Mouse (Mus musculus): Measurements from ENCODE around the gene Ush1c. TPM values are rescaled to one million over a fixed set of nuclear protein-coding genes. Genes with fewer than 3 reads are reported as not detected.

Gene Ush1c
- polyA plus RNA-seq, 1 experiment = not detected

GRCm38 (mm10) chr7:46162132-46162727, 76.1 kb downstream of the Ush1c start:
- WGBS = 56% methylated on average over 11 of the region's 11 CpGs
- Histone ChIP-seq H3K4me3 (ENCODE audit: insufficient read depth, low read depth, low read length) (no peak overlapping the region), H3K4me1 (ENCODE audit: control insufficient read depth, insufficient read depth, low read length) (peaks cover 17% of the 10 kb centered on the region), H3K27ac (ENCODE audit: insufficient read depth, low read depth, low read length) (no peak overlapping the region)
- TF ChIP-seq POLR2A (IDR thresholded peaks at IDR 0.05; ENCODE audit: insufficient read depth, low read depth, low read length) = no peak
- TF ChIP-seq CTCF (IDR thresholded peaks at IDR 0.05; ENCODE audit: insufficient read depth, low read depth, low read length) = no peak

DNA sequence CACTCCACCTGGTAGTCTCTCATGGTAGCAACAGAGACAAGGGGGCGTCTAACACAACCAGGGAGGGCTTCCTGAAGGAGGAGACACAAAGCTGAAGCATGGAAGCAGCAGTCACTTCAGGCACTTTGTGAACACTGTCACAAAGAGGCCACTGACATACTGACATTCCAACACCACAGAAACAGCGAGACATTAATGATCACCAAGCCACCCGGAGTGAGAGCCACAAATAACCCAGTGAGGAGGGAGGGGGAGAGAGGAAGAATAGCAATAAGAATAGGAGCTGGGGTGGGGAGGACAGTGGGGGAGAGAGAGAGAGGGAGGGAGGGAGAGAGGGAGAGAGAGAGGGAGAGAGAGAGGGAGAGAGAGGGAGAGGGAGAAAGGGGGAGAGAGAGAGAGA, 76.7 kb downstream of the Ush1c start:
- TF ChIP-seq CTCF (IDR thresholded peaks at IDR 0.05; ENCODE audit: insufficient read depth, low read depth, low read length) = no peak
- no peak for TF ChIP-seq POLR2A (IDR thresholded peaks at IDR 0.05; ENCODE audit: insufficient read depth, low read depth, low read length)
- no peak overlapping the region for H3K27ac ChIP-seq (ENCODE audit: insufficient read depth, low read depth, low read length)
- no peak overlapping the region for H3K4me3 ChIP-seq (ENCODE audit: insufficient read depth, low read depth, low read length)
- peaks cover 17% of the 10 kb centered on the region for H3K4me1 ChIP-seq (ENCODE audit: control insufficient read depth, insufficient read depth, low read length)
- WGBS = 28% methylated on average over 3 of the region's 3 CpGs

DNA sequence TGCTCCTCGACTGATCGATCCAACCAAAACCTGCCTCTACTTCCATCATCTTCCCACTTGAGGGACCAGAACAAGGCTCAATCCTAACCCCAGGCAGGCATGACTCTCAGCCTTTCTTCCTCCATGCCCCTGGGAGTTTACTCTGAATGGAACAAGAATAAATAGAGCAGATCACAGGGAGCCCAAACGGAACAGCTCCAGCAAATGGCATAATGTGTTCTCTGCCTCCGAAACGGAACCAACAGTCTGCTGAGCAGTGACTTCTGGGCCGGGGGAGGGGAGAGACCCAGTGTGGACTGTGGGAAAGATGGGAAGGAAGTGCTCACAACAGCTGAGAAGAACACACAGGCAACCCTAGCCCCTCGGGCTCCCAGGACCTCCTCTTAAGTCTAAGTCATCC, 80.6 kb downstream of the Ush1c start:
- Histone ChIP-seq H3K4me1 (ENCODE audit: control insufficient read depth, insufficient read depth, low read length) (peaks cover 28% of the 10 kb centered on the region), H3K4me3 (ENCODE audit: insufficient read depth, low read depth, low read length) (no peak overlapping the region), H3K27ac (ENCODE audit: insufficient read depth, low read depth, low read length) (no peak overlapping the region)
- WGBS = 53% methylated on average over 7 of the region's 7 CpGs
- TF ChIP-seq POLR2A (IDR thresholded peaks at IDR 0.05; ENCODE audit: insufficient read depth, low read depth, low read length) (no peak), CTCF (IDR thresholded peaks at IDR 0.05; ENCODE audit: insufficient read depth, low read depth, low read length) (no peak)

DNA sequence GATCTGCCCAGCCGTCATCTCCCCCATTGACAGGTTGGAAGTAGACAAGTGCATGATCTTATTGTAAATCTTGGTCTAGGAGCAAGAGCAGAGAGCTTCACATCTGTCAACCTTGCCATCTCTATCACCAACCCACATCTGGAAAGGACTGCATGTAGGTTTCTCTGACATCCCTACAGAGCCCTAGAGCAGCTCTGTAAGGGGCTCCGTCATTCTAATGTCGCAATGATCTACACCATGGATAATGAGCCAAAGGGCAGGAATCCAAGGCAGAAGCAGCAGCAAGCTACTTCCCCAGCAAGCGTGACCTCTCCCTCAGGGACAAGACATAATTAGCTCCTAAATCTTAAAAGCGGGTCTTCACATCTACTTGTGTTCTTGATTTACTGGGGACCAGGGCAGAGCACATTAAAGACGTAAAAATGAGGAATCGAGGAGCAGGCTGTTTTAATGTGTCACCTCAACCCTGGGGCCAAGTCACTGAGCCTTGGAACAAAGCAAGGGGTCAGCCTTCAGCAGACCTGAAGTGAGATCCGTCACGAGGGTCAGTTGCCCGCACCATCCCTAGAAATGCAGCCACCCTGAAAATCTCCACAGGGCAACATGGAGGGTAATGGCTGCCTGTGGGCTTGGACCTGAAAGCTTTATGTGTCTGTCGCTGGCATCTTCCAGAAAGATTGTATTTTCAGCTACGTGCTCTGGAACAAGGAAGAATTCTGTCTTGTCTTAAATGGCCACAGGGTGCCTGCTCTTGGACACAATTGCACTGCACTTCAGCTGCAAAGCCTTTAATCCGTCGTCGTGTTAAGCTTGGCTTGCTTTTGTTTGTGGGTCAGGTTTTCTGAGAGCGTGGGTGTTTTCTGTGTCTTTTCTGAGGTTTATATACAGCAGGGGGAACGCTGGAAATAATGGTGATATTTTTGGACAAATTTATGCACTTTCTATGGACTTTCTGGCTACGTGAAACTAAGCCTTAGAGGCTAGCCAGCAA, 83.5 kb downstream of the Ush1c start:
- WGBS = 41% methylated on average over 18 of the region's 18 CpGs
- no peak overlapping the region for H3K4me3 ChIP-seq (ENCODE audit: insufficient read depth, low read depth, low read length)
- no peak overlapping the region for H3K27ac ChIP-seq (ENCODE audit: insufficient read depth, low read depth, low read length)
- H3K4me1 ChIP-seq (ENCODE audit: control insufficient read depth, insufficient read depth, low read length) = peaks cover 19% of the 10 kb centered on the region
- TF ChIP-seq CTCF (IDR thresholded peaks at IDR 0.05; ENCODE audit: insufficient read depth, low read depth, low read length) (no peak), POLR2A (IDR thresholded peaks at IDR 0.05; ENCODE audit: insufficient read depth, low read depth, low read length) (no peak)

DNA sequence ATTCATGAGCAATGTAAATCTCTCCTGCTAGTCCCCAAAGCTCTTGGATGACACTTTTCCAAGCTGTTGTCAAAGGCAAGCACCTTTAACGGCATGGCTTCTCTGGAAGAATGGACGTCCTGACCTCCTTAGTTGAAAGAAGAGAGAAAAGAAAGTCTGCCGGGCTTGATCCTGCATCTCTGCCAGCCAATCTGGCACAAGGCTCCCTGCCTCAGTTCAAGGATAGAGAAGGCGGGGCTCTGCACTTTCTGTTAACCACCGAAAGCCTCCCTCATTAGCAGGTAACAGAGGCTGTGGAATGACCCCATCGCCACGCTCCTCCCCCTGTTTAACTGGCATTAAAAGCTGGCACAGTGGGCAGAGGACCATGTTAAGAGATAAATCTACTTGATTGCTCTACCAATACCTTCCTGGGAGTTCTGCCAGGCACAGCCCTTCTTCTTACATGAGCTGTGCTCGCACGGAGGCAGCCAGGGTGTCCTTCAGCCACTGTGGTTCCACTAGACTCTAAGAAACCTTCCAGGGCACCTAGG, 85.4 kb downstream of the Ush1c start:
- Histone ChIP-seq H3K4me3 (ENCODE audit: insufficient read depth, low read depth, low read length) (no peak overlapping the region), H3K4me1 (ENCODE audit: control insufficient read depth, insufficient read depth, low read length) (peaks cover 15% of the 10 kb centered on the region), H3K27ac (ENCODE audit: insufficient read depth, low read depth, low read length) (no peak overlapping the region)
- 62% methylated on average over 9 of the region's 9 CpGs for WGBS
- TF ChIP-seq POLR2A (IDR thresholded peaks at IDR 0.05; ENCODE audit: insufficient read depth, low read depth, low read length) (no peak), CTCF (IDR thresholded peaks at IDR 0.05; ENCODE audit: insufficient read depth, low read depth, low read length) (no peak)

- Histone ChIP-seq H3K4me1 (ENCODE audit: control insufficient read depth, insufficient read depth, low read length) (peaks cover 4% of the 10 kb centered on the region; the same call in 1 of the 2 replicates), H3K4me3 (ENCODE audit: insufficient read depth, low read depth, low read length) (no peak overlapping the region), H3K27ac (ENCODE audit: insufficient read depth, low read depth, low read length) (no peak overlapping the region)
- WGBS = 90% methylated on average over 7 of the region's 7 CpGs
- TF ChIP-seq POLR2A (IDR thresholded peaks at IDR 0.05; ENCODE audit: insufficient read depth, low read depth, low read length) (no peak), CTCF (IDR thresholded peaks at IDR 0.05; ENCODE audit: insufficient read depth, low read depth, low read length) (no peak)
Observed at GRCm38 (mm10) chr7:46147417-46147816, 90.9 kb downstream of the Ush1c start.

GRCm38 (mm10) chr7:46146675-46147308, 91.5 kb downstream of the Ush1c start:
- TF ChIP-seq CTCF (IDR thresholded peaks at IDR 0.05; ENCODE audit: insufficient read depth, low read depth, low read length) (no peak), POLR2A (IDR thresholded peaks at IDR 0.05; ENCODE audit: insufficient read depth, low read depth, low read length) (no peak)
- 70% methylated on average over 7 of the region's 7 CpGs for WGBS
- Histone ChIP-seq H3K4me1 (ENCODE audit: control insufficient read depth, insufficient read depth, low read length) (peaks cover 4% of the 10 kb centered on the region; the same call in 1 of the 2 replicates), H3K4me3 (ENCODE audit: insufficient read depth, low read depth, low read length) (no peak overlapping the region), H3K27ac (ENCODE audit: insufficient read depth, low read depth, low read length) (no peak overlapping the region)

Other genes with a start within 250 kb of the Ush1c start
- gene Abcc6, start 208.2 kb downstream of the Ush1c start, polyA plus RNA-seq (2012; ENCODE audit: insufficient read depth, insufficient read length, low replicate concordance, missing spikeins) = not detected in 2 replicates
- 117 TPM in 1 of 2 replicates, not detected in the other for gene Nomo1, start 204.8 kb downstream of the Ush1c start, polyA plus RNA-seq (2012; ENCODE audit: insufficient read depth, insufficient read length, low replicate concordance, missing spikeins)
- gene Kcnj11, start 137.7 kb downstream of the Ush1c start, polyA plus RNA-seq (2012; ENCODE audit: insufficient read depth, insufficient read length, low replicate concordance, missing spikeins) = not detected in 2 replicates
- gene Abcc8, start 58.5 kb downstream of the Ush1c start, polyA plus RNA-seq (2012; ENCODE audit: insufficient read depth, insufficient read length, low replicate concordance, missing spikeins) = not detected in 2 replicates
- gene Otog, start 2.5 kb upstream of the Ush1c start, polyA plus RNA-seq (2012; ENCODE audit: insufficient read depth, insufficient read length, low replicate concordance, missing spikeins) = not detected in 2 replicates
- gene Myod1, start 138.0 kb upstream of the Ush1c start, polyA plus RNA-seq (2012; ENCODE audit: insufficient read depth, insufficient read length, low replicate concordance, missing spikeins) = not detected in 2 replicates
- 47.6 and 146 TPM in 2 replicates for gene Kcnc1, start 158.0 kb upstream of the Ush1c start, polyA plus RNA-seq (2012; ENCODE audit: insufficient read depth, insufficient read length, low replicate concordance, missing spikeins)